Mouse (Mus musculus): ENCODE results near the gene Trmt1l. TPM values are rescaled to one million over a fixed set of nuclear protein-coding genes. Genes with fewer than 3 reads are reported as not detected.
A peak's percentile ranks its signal among the peaks of the same experiment; 100 is the strongest.

Gene Trmt1l
- polyA plus RNA-seq, 1 experiment from 2014 or later, result 35.3 TPM

DNA sequence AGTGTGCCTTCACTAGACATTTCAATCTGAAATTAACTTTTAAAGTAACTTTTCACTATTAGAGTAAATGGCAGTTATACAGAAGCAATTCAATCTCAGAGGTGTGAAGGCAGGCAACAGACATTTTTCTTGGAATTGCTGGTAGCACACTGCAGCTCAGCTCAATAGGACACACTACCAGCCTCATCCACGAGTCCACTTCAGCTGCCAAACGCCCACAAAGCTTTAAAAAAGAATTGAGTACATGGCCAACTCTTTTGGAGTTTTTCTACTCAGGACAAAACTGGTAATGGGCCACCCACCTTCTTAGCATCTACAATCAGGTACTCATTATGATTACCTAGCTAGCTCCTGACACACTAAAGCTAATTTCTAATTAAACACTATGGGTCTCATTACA is 69.6 kb downstream of the Trmt1l start:
- DNase-seq (ENCODE audit: low spot score) (no peak), ATAC-seq (ENCODE audit: low read depth) (no peak)
- no peak overlapping the region for H3K9ac ChIP-seq (ENCODE audit: low read depth, low read length)
- H3K4me1 ChIP-seq (ENCODE audit: control insufficient read depth, insufficient read depth, low read length), result peaks cover 39% of the 10 kb centered on the region
- no peaks in the 10 kb centered on the region for H3K27me3 ChIP-seq (replicated peaks; ENCODE audit: control insufficient read depth, insufficient read depth, low read length)
- H3K4me2 ChIP-seq (ENCODE audit: low read depth, low read length), result no peak overlapping the region
- WGBS, result 78% methylated on average over 2 of the region's 2 CpGs
- no peak overlapping the region for H3K4me3 ChIP-seq (ENCODE audit: low read depth, low read length)
- 0 out of 2 replicates have a peak, but pooled peaks cover 4% of the 10 kb centered on the region for H3K36me3 ChIP-seq (ENCODE audit: control insufficient read depth, insufficient read depth, low read length)
- no peaks in the 10 kb centered on the region for H3K9me3 ChIP-seq (ENCODE audit: control insufficient read depth, low read length)
- no peak overlapping the region for H3K27ac ChIP-seq (replicated peaks; ENCODE audit: low read depth, low read length)

DNA sequence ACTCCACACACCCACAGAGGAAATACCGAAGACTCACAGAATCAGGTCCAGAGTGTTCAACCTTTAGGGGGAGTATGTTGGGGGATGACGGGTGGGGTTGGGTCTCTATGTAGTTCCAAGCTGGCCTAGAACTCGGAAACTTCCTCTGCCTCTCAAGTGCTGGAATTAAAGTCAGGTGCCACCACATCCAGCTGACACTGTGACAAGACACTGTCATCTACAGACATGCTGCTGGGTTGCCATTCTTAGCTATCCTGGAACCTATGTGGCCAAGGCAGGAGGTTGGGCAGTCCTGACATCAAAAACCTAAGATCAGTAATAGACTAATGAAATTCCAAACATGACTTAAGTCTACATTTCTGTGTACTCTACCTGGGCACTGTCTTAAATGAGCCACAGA is 70.0 kb downstream of the Trmt1l start:
- WGBS, result 80% methylated on average over 3 of the region's 3 CpGs
- Histone ChIP-seq H3K4me2 (ENCODE audit: low read depth, low read length) (no peak overlapping the region; the same call in 1 of the 2 replicates), H3K9ac (ENCODE audit: low read depth, low read length) (no peak overlapping the region), H3K27me3 (replicated peaks; ENCODE audit: control insufficient read depth, insufficient read depth, low read length) (no peaks in the 10 kb centered on the region), H3K36me3 (ENCODE audit: control insufficient read depth, insufficient read depth, low read length) (0 out of 2 replicates have a peak, but pooled peaks cover 4% of the 10 kb centered on the region), H3K4me1 (ENCODE audit: control insufficient read depth, insufficient read depth, low read length) (peaks cover 39% of the 10 kb centered on the region), H3K9me3 (ENCODE audit: control insufficient read depth, low read length) (no peaks in the 10 kb centered on the region), H3K27ac (replicated peaks; ENCODE audit: low read depth, low read length) (no peak overlapping the region), H3K4me3 (ENCODE audit: low read depth, low read length) (no peak overlapping the region)
- ATAC-seq (ENCODE audit: low read depth), result no peak
- no peak for DNase-seq (ENCODE audit: low spot score)

DNA sequence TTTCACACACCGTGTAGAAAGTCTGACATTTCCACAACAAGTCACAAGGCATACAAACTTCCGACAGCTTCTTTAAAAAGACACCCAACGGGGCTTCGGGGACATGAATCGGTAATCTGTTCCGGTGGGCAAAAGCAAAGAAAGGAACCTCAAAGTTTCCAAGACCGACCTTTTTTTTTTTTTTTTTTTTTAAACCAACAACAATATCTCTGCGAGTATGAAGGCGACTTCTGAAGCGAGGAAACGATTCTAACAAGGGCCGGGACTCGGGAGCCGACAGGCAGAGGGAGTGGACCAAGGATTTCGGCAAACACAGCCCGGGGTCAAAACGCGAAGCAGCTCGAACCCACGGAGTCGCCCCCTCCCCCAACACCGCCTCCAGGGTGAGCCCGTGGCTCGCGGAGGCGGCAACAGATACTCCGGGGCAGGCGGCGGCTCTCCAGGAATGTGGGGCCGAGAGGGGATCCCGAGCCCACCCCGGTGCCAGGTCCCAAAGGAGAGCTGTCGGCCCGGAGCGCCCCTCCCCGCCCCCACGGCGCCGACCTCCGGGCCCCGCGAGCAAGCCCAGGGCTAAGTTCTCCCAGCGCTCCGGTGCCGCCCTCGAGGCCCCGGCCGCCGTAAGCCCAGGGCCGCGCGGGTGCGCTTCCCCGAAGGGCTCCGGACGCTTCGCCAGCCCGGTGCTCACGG is 71.6 kb downstream of the Trmt1l start:
- Histone ChIP-seq H3K4me3 (ENCODE audit: low read depth, low read length) (peak overlapping the region; percentile 90), H3K36me3 (ENCODE audit: control insufficient read depth, insufficient read depth, low read length) (0 out of 2 replicates have a peak, but pooled peaks cover 4% of the 10 kb centered on the region), H3K27ac (replicated peaks; ENCODE audit: low read depth, low read length) (peak overlapping the region; percentile 99), H3K9ac (ENCODE audit: low read depth, low read length) (peak overlapping the region; percentile 98), H3K9me3 (ENCODE audit: control insufficient read depth, low read length) (no peaks in the 10 kb centered on the region), H3K4me2 (ENCODE audit: low read depth, low read length) (peak overlapping the region; percentile 68), H3K27me3 (replicated peaks; ENCODE audit: control insufficient read depth, insufficient read depth, low read length) (no peaks in the 10 kb centered on the region), H3K4me1 (ENCODE audit: control insufficient read depth, insufficient read depth, low read length) (peaks cover 28% of the 10 kb centered on the region)
- ATAC-seq (ENCODE audit: low read depth) (peak; percentile 30), DNase-seq (ENCODE audit: low spot score) (peak; percentile 63)
- WGBS, result under 1% methylated on average over 33 of the region's 59 CpGs

DNA sequence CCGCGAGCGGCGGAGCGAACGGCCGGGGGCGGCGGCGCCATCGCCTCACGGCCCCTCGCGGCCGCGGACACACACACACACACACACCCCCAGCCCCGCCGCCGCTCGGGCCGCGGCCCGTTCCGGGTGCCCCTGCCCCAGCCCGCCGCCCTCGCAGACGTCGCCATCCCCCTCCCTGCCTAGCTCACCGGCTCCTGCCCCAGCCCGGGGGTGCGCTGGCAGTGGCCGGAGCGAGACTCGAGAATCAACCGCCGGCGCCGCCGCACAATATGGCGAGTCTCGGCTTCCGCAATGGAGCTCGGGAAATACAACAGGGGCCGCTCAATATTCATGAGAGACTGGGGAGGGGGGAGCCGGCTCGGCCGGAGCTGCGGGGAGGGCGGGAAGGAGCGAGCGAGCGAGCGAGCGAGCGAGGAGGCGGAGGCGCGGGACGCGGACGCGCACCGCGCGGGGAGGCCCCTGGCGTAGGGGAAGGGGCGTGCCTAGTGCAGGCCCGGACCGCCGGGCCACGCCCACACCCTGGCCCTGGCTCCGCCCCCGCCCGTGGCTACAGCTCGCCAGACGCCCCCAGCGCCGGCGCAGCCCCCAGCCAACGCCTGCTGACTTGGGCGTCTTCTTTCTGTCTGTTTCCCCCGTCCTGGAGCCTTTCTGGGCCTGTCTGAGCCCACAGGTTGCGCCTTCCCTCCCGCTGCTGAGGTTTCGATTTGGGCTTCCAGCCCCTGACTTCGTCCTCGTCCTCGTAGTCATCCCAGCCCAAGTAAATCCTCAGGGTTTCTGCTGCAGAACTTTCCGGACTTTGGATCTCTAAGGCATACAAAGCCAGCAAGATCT is 72.4 kb downstream of the Trmt1l start, which contains the start of gene Rnf2:
Gene Rnf2 (minus strand): TSS at position 425 of the 831 bp plus-strand sequence.
- Histone ChIP-seq H3K4me2 (ENCODE audit: low read depth, low read length) (peak within 1 kb of the TSS; percentile 68), H3K27ac (replicated peaks; ENCODE audit: low read depth, low read length) (peak within 1 kb of the TSS; percentile 99), H3K27me3 (replicated peaks; ENCODE audit: control insufficient read depth, insufficient read depth, low read length) (no peaks in the 10 kb centered on the region), H3K4me3 (ENCODE audit: low read depth, low read length) (peak within 1 kb of the TSS; percentile 90), H3K36me3 (ENCODE audit: control insufficient read depth, insufficient read depth, low read length) (0 out of 2 replicates have a peak, but pooled peaks cover 4% of the 10 kb centered on the region), H3K9me3 (ENCODE audit: control insufficient read depth, low read length) (no peaks in the 10 kb centered on the region), H3K9ac (ENCODE audit: low read depth, low read length) (peak within 1 kb of the TSS; percentile 98), H3K4me1 (ENCODE audit: control insufficient read depth, insufficient read depth, low read length) (peaks cover 25% of the 10 kb centered on the region)
- ATAC-seq (ENCODE audit: low read depth) (peak; percentile 97), DNase-seq (ENCODE audit: low spot score) (peak; percentile 98)
- WGBS, result under 1% methylated on average over 32 of the region's 90 CpGs

Small RNA genes within 50 kb of the gene (microRNA-seq; reads per million reads assigned to microRNA genes)
- gene Mir7682 (ENCODE audit: borderline number of aligned reads), result not detected

Other genes starting within 250 kb of the Trmt1l start
- 0.18 and 0.48 TPM in 2 replicates for gene Gm47985, start 246.0 kb upstream of the Trmt1l start, polyA plus RNA-seq (2014; fragmentation: Nextera tagmentation; extraction: Ambion mirVana)
- 0.12 TPM in 1 of 2 replicates, not detected in the other for gene Gm8947, start 236.2 kb upstream of the Trmt1l start, polyA plus RNA-seq (2014; fragmentation: Nextera tagmentation; extraction: Ambion mirVana)
- gene Gm47995, start 230.1 kb upstream of the Trmt1l start, polyA plus RNA-seq (2014; fragmentation: Nextera tagmentation; extraction: Ambion mirVana), result 0.25 TPM in 1 of 2 replicates, not detected in the other
- gene 3110040M04Rik, start 224.4 kb upstream of the Trmt1l start, polyA plus RNA-seq (2014; fragmentation: Nextera tagmentation; extraction: Ambion mirVana), result not detected in 2 replicates
- gene Gm47996, start 218.4 kb upstream of the Trmt1l start, polyA plus RNA-seq (2014; fragmentation: Nextera tagmentation; extraction: Ambion mirVana), result not detected in 2 replicates
- 221 and 236 TPM in 2 replicates for gene Ivns1abp, start 84.1 kb upstream of the Trmt1l start, polyA plus RNA-seq (2014; fragmentation: Nextera tagmentation; extraction: Ambion mirVana)
- gene Swt1, start 87 bp upstream of the Trmt1l start, polyA plus RNA-seq (2014; fragmentation: Nextera tagmentation; extraction: Ambion mirVana), result 20.9 and 22.3 TPM in 2 replicates
- gene Rnf2, start 72.4 kb downstream of the Trmt1l start, polyA plus RNA-seq (2014; fragmentation: Nextera tagmentation; extraction: Ambion mirVana), result 85.1 and 98.4 TPM in 2 replicates
- gene Fam129a, start 142.6 kb downstream of the Trmt1l start, polyA plus RNA-seq (2014; fragmentation: Nextera tagmentation; extraction: Ambion mirVana), result 12.2 and 16.3 TPM in 2 replicates

Data from embryonic facial prominence, embryonic 14.5 days (tissue).